8 mouse cellular contexts compared by ENCODE assay signal in the genomic region with DNA sequence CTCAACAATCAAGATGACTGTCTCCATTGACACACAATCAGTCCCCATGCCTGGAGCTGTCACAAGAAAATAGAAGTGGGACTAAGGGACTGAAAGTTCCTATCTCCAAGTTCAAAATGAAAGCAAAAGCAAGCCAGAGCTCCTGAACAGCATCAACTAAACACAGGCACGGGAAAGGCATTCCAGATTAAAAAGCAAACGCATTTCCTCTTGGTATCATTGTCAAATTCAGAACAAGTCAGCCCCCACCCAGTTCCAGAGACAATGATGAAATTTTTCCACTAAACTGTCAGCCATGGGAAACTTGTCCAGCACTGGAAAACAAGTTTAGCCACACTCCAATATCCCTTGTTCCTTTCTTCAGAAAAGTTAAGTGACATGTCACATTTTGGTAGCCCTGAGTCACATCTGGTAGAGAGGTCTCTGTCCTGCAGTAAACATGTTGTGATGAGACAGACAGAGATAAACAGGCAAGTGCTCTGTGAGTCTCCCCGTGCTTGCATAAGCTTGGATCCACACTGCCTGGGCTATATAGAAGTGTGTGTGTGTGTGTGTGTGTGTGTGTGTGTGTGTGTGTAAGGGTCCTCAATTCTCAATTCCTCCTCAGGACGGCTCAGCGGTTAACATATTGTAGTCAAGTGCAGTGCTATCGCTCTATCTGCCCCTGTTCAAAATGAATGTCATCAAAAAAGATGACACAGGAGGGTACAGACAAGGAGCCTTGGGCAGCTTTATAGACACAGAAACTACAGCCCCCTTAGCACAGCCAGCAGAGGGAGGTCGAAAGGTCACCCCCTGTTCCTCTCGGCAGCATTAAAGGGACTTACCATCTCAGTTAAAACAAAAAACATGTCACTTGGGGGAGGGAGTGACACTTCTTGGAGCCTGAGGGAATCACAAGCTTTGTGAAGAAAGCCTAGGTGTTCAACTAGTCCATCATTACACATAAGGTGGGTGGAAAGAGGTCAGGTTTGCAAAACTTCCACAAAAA. TPM values are rescaled to one million over a fixed set of nuclear protein-coding genes. Genes with fewer than 3 reads are reported as not detected.
DNase-seq lines count a peak whose midpoint lies in the region; ATAC-seq lines count a peak whose summit lies in the region.

No protein-coding gene starts in this region.

- H3K9me3 ChIP-seq in megakaryocyte, embryonic 14.5 days = no peaks in the 10 kb centered on the region
- no peaks in the 10 kb centered on the region for H3K9me3 ChIP-seq in forebrain, embryonic 10.5 days
- no peaks in the 10 kb centered on the region for H3K9me3 ChIP-seq in intestine, embryonic 16.5 days (ENCODE audit: control insufficient read depth, low read length)
- no peaks in the 10 kb centered on the region for H3K9me3 ChIP-seq in midbrain, embryonic 13.5 days

- H3K9ac ChIP-seq in intestine, embryonic 16.5 days (ENCODE audit: low read depth, low read length) = no peak overlapping the region
- peak overlapping the region; percentile 97 for H3K9ac ChIP-seq in midbrain, embryonic 13.5 days (replicated peaks)

- H3K4me2 ChIP-seq in intestine, embryonic 16.5 days (ENCODE audit: low read depth, low read length) = peak overlapping the region; percentile 18; the same call in 1 of the 2 replicates
- peak overlapping the region; percentile 91 for H3K4me2 ChIP-seq in midbrain, embryonic 13.5 days (replicated peaks)

- H3K27me3 ChIP-seq in megakaryocyte, embryonic 14.5 days (replicated peaks) = peaks cover 97% of the 10 kb centered on the region
- H3K27me3 ChIP-seq in forebrain, embryonic 10.5 days (ENCODE audit: poor library complexity, severe bottlenecking) = peaks cover 5% of the 10 kb centered on the region
- H3K27me3 ChIP-seq in intestine, embryonic 16.5 days (replicated peaks; ENCODE audit: control insufficient read depth, insufficient read depth, low read length) = 0 out of 2 replicates have a peak, but pooled peaks cover 2% of the 10 kb centered on the region
- no peaks in the 10 kb centered on the region for H3K27me3 ChIP-seq in midbrain, embryonic 13.5 days

- H3K36me3 ChIP-seq in megakaryocyte, embryonic 14.5 days (replicated peaks; ENCODE audit: low read length) = no peaks in the 10 kb centered on the region
- peaks cover 2% of the 10 kb centered on the region for H3K36me3 ChIP-seq in forebrain, embryonic 10.5 days (replicated peaks)
- H3K36me3 ChIP-seq in intestine, embryonic 16.5 days (ENCODE audit: control insufficient read depth, insufficient read depth, low read length) = no peaks in the 10 kb centered on the region
- H3K36me3 ChIP-seq in midbrain, embryonic 13.5 days = no peaks in the 10 kb centered on the region

- peak overlapping the region; percentile 60 for H3K4me3 ChIP-seq in megakaryocyte, embryonic 14.5 days (replicated peaks)
- peak overlapping the region; percentile 77 for H3K4me3 ChIP-seq in forebrain, embryonic 10.5 days
- H3K4me3 ChIP-seq in intestine, embryonic 16.5 days (ENCODE audit: low read length) = peak overlapping the region; percentile 74
- H3K4me3 ChIP-seq in midbrain, embryonic 13.5 days (replicated peaks) = peak overlapping the region; percentile 78

- DNase-seq in forebrain, embryonic 10.5 days (ENCODE audit: extremely low spot score, low spot score) = no peak
- DNase-seq in urinary bladder, postnatal 36 days (ENCODE audit: low spot score in 2 of 2) = no peak

- ATAC-seq in megakaryocyte, adult 5-6 weeks (ENCODE audit: poor library complexity, severe bottlenecking) = no peak
- no peak for ATAC-seq in intestine, embryonic 16.5 days
- ATAC-seq in midbrain, embryonic 13.5 days = no peak
- no peak for ATAC-seq in frontal cortex, adult (ENCODE audit: low TSS enrichment)
- no peak for ATAC-seq in inflammation-experienced regulatory T-cells, adult 6 months

- 55% methylated on average over 8 of the region's 8 CpGs for WGBS in forebrain, embryonic 10.5 days
- WGBS in intestine, embryonic 16.5 days = 54% methylated on average over 8 of the region's 8 CpGs
- 47% methylated on average over 8 of the region's 8 CpGs for WGBS in midbrain, embryonic 13.5 days

- H3K27ac ChIP-seq in forebrain, embryonic 10.5 days = peak overlapping the region; percentile 97
- H3K27ac ChIP-seq in intestine, embryonic 16.5 days (ENCODE audit: low read length) = no peak overlapping the region
- peak overlapping the region; percentile 93; the same call in 1 of the 2 replicates for H3K27ac ChIP-seq in midbrain, embryonic 13.5 days

- peaks cover 56% of the 10 kb centered on the region for H3K4me1 ChIP-seq in megakaryocyte, embryonic 14.5 days
- peaks cover 77% of the 10 kb centered on the region for H3K4me1 ChIP-seq in forebrain, embryonic 10.5 days
- H3K4me1 ChIP-seq in intestine, embryonic 16.5 days (ENCODE audit: control insufficient read depth, insufficient read depth, low read length) = peaks cover 39% of the 10 kb centered on the region
- peaks cover 78% of the 10 kb centered on the region for H3K4me1 ChIP-seq in midbrain, embryonic 13.5 days (replicated peaks)

RNA-seq across cellular contexts. Expression of gene Tmcc2, which starts 2.0 kb away (rescaled TPM):
- 26.7 and 30.0 TPM in 2 replicates for polyA plus RNA-seq in megakaryocyte, embryonic 14.5 days (2012; ENCODE audit: insufficient read depth, low replicate concordance)
- 4.9 and 6.9 TPM in 2 replicates for total RNA-seq in megakaryocyte, adult 5-6 weeks (2015)
- 5.3 and 7.8 TPM in 2 replicates for total RNA-seq in megakaryocyte, adult 5-6 weeks (2017)
- 7.9 and 8.8 TPM in 2 replicates for polyA plus RNA-seq in forebrain, embryonic 10.5 days (2016; fragmentation: Nextera tagmentation; extraction: Ambion mirVana)
- polyA plus RNA-seq in intestine, embryonic 16.5 days (2015; fragmentation: Nextera tagmentation; extraction: Ambion mirVana) = 9.4 and 12.2 TPM in 2 replicates
- 21.0 and 26.1 TPM in 2 replicates for polyA plus RNA-seq in midbrain, embryonic 13.5 days (2015; fragmentation: Nextera tagmentation; extraction: Ambion mirVana)
- polyA plus RNA-seq in inflammation-experienced regulatory T-cells, adult 6 months (2017; shearing (Covaris generic)) = 1 to 10 TPM in 2 of 3 experiments, under 1 TPM in 1; 0.39 to 1.2 (median 1.2) TPM

RNA-seq across cellular contexts. Expression of gene Dstyk, which starts 28.2 kb away (rescaled TPM):
- 0.19 and 0.83 TPM in 2 replicates for polyA plus RNA-seq in megakaryocyte, embryonic 14.5 days (2012; ENCODE audit: insufficient read depth, low replicate concordance)
- 17.2 and 19.5 TPM in 2 replicates for total RNA-seq in megakaryocyte, adult 5-6 weeks (2015)
- 24.8 and 36.6 TPM in 2 replicates for total RNA-seq in megakaryocyte, adult 5-6 weeks (2017)
- 14.4 and 14.9 TPM in 2 replicates for polyA plus RNA-seq in forebrain, embryonic 10.5 days (2016; fragmentation: Nextera tagmentation; extraction: Ambion mirVana)
- 6.2 and 6.3 TPM in 2 replicates for polyA plus RNA-seq in intestine, embryonic 16.5 days (2015; fragmentation: Nextera tagmentation; extraction: Ambion mirVana)
- polyA plus RNA-seq in midbrain, embryonic 13.5 days (2015; fragmentation: Nextera tagmentation; extraction: Ambion mirVana) = 10.9 and 12.9 TPM in 2 replicates
- polyA plus RNA-seq in inflammation-experienced regulatory T-cells, adult 6 months (2017; shearing (Covaris generic)) = 1 to 10 TPM; 1.7 to 9.0 (median 5.9) TPM
